Mouse (Mus musculus): ENCODE results near the gene Them5.

DNA sequence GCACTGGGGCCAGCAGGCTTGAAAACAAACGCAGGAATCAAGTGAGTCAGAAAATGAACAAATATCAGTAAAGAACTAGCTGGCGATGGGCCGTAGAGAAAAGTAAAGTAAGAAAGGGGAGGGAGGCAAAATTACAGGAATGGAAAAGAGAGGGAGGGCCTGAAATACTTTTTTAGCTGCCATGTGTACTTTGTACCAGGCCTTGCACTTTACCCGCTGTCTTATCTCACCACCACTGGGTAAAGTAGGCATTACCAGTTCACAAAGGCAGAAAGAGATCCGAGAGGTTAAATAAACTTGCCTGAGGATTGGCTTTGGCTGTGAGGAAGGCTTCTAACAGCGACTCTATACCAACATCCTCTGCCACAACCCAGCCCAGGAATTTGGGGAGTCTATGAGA is 25.6 kb downstream of the Them5 start:
- TF ChIP-seq CTCF (IDR thresholded peaks at IDR 0.05; ENCODE audit: borderline replicate concordance, control insufficient read depth, extremely low read depth, insufficient read depth, low read length, poor library complexity): no peak
- no peak for TF ChIP-seq POLR2A (IDR thresholded peaks at IDR 0.05; ENCODE audit: control insufficient read depth, extremely low read depth, insufficient read depth, low read length, poor library complexity)
